Mouse (Mus musculus) stomach, postnatal 0 days (tissue): Measurements from ENCODE around the gene Mon1a.

Experiments
- CTCF ChIP-seq: IDR thresholded peaks from 2 replicates; pipeline ENCODE4 v1.5.1; 2016; ENCODE audit warnings: antibody characterized with exemption, low read depth, mild to moderate bottlenecking, moderate library complexity
- EP300 ChIP-seq: optimal IDR thresholded peaks from 2 replicates; pipeline ENCODE3; 2016; ENCODE audit warnings: antibody characterized with exemption

DNA sequence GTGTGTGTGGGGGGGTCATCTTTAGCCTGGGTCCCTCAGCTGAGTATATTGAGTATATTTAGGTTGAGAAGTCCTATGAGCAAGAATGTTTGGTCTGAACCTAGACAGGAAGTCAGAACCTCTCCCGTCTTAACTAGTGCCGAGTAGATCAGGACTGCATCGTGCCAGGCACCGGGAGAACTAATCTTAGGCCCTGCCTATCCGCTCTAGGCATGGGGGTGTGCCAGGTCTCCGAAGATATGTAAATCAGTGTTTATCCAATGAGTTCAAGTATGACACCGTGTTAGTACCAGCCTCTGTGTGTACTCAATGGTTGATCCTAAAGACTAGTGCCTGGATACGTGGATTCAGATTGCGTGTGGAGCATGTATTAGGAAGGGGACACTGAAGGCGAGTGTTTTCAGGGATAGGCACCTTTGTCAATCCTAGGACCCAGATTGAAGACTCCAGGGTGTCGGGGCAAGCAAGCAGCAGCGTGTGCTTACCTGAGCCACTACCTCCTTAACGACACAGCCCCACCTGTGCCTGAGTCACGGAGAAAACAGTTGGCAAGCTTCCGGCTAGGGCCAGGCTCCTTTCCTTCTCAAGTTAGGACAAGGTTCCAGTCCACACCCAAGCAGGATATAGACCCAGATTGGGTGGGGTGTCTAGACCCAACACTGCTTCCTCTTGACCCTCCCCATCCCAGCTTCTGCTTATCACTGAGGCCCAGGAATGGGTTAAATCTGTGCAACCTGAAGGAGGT lies 22.2 kb downstream of the Mon1a start:
- TF ChIP-seq CTCF (no peak), EP300 (peak; percentile 76)
